Mouse (Mus musculus): Measurements from ENCODE around the gene Nyx. TPM values are rescaled to one million over a fixed set of nuclear protein-coding genes. Genes with fewer than 3 reads are reported as not detected.

Nyx gene
- polyA plus RNA-seq, 1 experiment from 2014 or later: 0.09 TPM

DNA sequence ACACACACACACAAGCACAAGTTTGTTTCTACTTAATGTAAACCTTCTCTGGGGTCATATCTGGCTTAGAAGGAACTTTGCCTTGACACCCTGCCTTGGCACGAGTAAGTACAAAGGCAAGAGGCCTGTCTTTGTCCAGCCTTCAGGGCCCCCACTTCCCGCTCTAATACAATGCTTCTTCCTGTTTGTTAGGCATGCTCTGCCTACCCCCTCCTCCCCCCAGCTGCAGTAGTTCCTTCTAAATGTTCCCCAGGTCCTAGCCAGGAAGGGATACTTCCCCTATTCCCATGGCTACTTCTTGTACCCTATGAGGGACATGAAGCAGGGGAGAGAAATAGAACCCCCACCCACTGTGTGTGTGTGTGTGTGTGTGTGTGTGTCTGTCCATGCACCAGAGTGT is 40.5 kb downstream of the Nyx start:
- no peak overlapping the region for H3K27ac ChIP-seq
- H3K4me1 ChIP-seq (replicated peaks; ENCODE audit: control insufficient read depth, insufficient read depth, low read length): no peaks in the 10 kb centered on the region; the same call in 1 of the 2 replicates
- no peaks in the 10 kb centered on the region for H3K9me3 ChIP-seq (ENCODE audit: control insufficient read depth, low read length)
- no peak for ATAC-seq (ENCODE audit: low FRiP score)
- no peaks in the 10 kb centered on the region for H3K27me3 ChIP-seq (ENCODE audit: control insufficient read depth, insufficient read depth, low read length)
- H3K4me3 ChIP-seq (replicated peaks; ENCODE audit: low read length): no peak overlapping the region
- DNase-seq (ENCODE audit: low spot score): no peak
- no peaks in the 10 kb centered on the region for H3K36me3 ChIP-seq (replicated peaks; ENCODE audit: control insufficient read depth, insufficient read depth)
- H3K4me2 ChIP-seq (replicated peaks): no peak overlapping the region
- no peak overlapping the region for H3K9ac ChIP-seq
- 46% methylated on average over 2 of the region's 2 CpGs for WGBS

DNA sequence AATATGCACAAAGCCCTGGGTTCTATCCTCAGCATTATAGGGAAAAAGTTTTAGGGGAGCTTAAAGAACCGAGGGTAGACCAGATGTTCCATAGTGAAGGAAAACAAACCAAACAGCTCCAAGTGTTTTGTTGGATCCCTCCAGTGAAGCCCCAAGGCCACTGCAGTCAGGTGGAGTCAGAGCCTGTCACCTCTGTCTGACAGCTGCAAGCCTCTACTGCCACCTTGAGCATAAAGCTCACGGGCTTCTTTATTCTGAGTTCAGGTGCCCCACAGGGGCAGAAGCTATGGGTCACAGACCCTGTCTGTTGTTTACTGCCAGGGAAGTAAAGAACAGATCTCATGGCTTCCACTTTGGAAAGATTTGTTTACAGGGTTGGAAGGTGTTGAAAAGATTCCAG is 47.2 kb downstream of the Nyx start:
- ATAC-seq (ENCODE audit: low FRiP score) (no peak), DNase-seq (ENCODE audit: low spot score) (no peak)
- Histone ChIP-seq H3K27me3 (ENCODE audit: control insufficient read depth, insufficient read depth, low read length) (no peaks in the 10 kb centered on the region), H3K9ac (no peak overlapping the region), H3K27ac (no peak overlapping the region), H3K4me1 (replicated peaks; ENCODE audit: control insufficient read depth, insufficient read depth, low read length) (no peaks in the 10 kb centered on the region), H3K36me3 (replicated peaks; ENCODE audit: control insufficient read depth, insufficient read depth) (no peaks in the 10 kb centered on the region), H3K4me3 (replicated peaks; ENCODE audit: low read length) (no peak overlapping the region), H3K4me2 (replicated peaks) (no peak overlapping the region), H3K9me3 (ENCODE audit: control insufficient read depth, low read length) (no peaks in the 10 kb centered on the region)
- 55% methylated on average over 2 of the region's 2 CpGs for WGBS

- H3K9me3 ChIP-seq (ENCODE audit: control insufficient read depth, low read length): no peaks in the 10 kb centered on the region
- no peaks in the 10 kb centered on the region for H3K36me3 ChIP-seq (replicated peaks; ENCODE audit: control insufficient read depth, insufficient read depth)
- 89% methylated on average over 5 of the region's 5 CpGs for WGBS
- no peaks in the 10 kb centered on the region for H3K4me1 ChIP-seq (replicated peaks; ENCODE audit: control insufficient read depth, insufficient read depth, low read length)
- no peak for DNase-seq (ENCODE audit: low spot score)
- H3K27ac ChIP-seq: no peak overlapping the region
- H3K4me3 ChIP-seq (replicated peaks; ENCODE audit: low read length): no peak overlapping the region
- no peak overlapping the region for H3K4me2 ChIP-seq (replicated peaks)
- no peaks in the 10 kb centered on the region; the same call in 1 of the 2 replicates for H3K27me3 ChIP-seq (ENCODE audit: control insufficient read depth, insufficient read depth, low read length)
- no peak overlapping the region for H3K9ac ChIP-seq
- no peak for ATAC-seq (ENCODE audit: low FRiP score)
Observed at GRCm38 (mm10) chrX:13513864-13514263, 48.0 kb downstream of the Nyx start.

GRCm38 (mm10) chrX:13516451-13516850 is 50.5 kb downstream of the Nyx start:
- 90% methylated on average over 6 of the region's 6 CpGs for WGBS
- Histone ChIP-seq H3K4me3 (replicated peaks; ENCODE audit: low read length) (no peak overlapping the region), H3K9me3 (ENCODE audit: control insufficient read depth, low read length) (no peaks in the 10 kb centered on the region), H3K36me3 (replicated peaks; ENCODE audit: control insufficient read depth, insufficient read depth) (no peaks in the 10 kb centered on the region), H3K9ac (no peak overlapping the region), H3K4me1 (replicated peaks; ENCODE audit: control insufficient read depth, insufficient read depth, low read length) (no peaks in the 10 kb centered on the region), H3K27ac (no peak overlapping the region), H3K27me3 (ENCODE audit: control insufficient read depth, insufficient read depth, low read length) (no peaks in the 10 kb centered on the region; the same call in none of the 2 replicates), H3K4me2 (replicated peaks) (no peak overlapping the region)
- DNase-seq (ENCODE audit: low spot score) (no peak), ATAC-seq (ENCODE audit: low FRiP score) (no peak)

DNA sequence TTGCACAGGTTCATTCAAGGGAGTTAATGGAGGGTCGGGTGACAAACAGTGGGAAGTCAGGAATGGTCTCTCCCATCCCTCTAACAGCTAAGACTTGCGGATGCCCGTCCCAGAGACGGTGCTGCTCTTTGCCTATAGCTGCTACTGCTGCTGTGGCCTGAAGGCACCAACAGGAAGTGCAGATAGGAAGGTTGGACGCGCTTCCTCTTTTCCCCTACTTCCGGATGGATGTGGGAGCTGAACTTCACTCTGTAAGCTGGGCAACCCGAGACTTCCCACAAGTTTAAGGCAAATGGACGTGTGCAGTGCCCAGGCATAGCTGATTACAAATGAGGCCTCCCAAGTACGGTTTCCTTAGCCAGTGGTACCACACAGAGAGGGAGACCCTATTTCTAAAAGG is 52.1 kb downstream of the Nyx start:
- Histone ChIP-seq H3K4me2 (replicated peaks) (no peak overlapping the region), H3K4me3 (replicated peaks; ENCODE audit: low read length) (no peak overlapping the region), H3K9ac (no peak overlapping the region), H3K27ac (no peak overlapping the region), H3K27me3 (ENCODE audit: control insufficient read depth, insufficient read depth, low read length) (no peaks in the 10 kb centered on the region; the same call in none of the 2 replicates), H3K9me3 (ENCODE audit: control insufficient read depth, low read length) (no peaks in the 10 kb centered on the region), H3K4me1 (replicated peaks; ENCODE audit: control insufficient read depth, insufficient read depth, low read length) (no peaks in the 10 kb centered on the region), H3K36me3 (replicated peaks; ENCODE audit: control insufficient read depth, insufficient read depth) (no peaks in the 10 kb centered on the region)
- WGBS: 84% methylated on average over 10 of the region's 10 CpGs
- no peak for ATAC-seq (ENCODE audit: low FRiP score)
- DNase-seq (ENCODE audit: low spot score): no peak

DNA sequence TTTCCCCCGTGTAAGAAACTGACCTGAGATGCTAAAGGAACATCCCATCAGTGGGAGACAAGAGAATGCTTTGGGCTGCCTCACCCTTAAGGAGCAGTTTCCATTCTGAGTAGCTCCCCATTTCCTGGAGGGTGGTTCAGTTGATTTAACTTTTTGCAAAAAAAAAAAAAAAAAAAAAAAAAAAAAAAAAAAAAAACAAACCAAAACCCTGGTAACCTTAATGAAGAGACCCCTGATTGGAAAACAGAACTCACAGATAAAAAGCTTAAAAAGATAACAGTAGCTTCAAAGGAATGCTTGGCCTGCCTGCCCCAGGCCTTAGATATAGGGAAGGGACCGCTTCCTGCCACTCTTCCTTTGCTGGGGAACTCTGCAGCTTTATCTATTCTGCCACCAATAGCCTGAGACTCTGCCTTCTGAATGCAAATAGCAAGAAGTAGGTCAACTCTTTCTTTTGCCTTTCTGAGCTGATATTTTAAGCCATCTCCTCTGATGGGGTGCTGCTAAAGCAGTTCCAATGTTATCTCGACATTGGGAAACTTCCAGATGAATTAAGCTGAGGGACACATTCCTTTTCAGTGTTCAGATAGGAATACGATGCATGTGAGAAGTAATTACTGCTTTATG is 53.0 kb downstream of the Nyx start:
- Histone ChIP-seq H3K4me3 (replicated peaks; ENCODE audit: low read length) (no peak overlapping the region), H3K27ac (no peak overlapping the region), H3K4me1 (replicated peaks; ENCODE audit: control insufficient read depth, insufficient read depth, low read length) (no peaks in the 10 kb centered on the region), H3K9me3 (ENCODE audit: control insufficient read depth, low read length) (no peaks in the 10 kb centered on the region), H3K27me3 (ENCODE audit: control insufficient read depth, insufficient read depth, low read length) (no peaks in the 10 kb centered on the region; the same call in none of the 2 replicates), H3K36me3 (replicated peaks; ENCODE audit: control insufficient read depth, insufficient read depth) (no peaks in the 10 kb centered on the region; the same call in 1 of the 2 replicates), H3K9ac (no peak overlapping the region), H3K4me2 (replicated peaks) (no peak overlapping the region)
- ATAC-seq (ENCODE audit: low FRiP score): no peak
- 77% methylated on average over 4 of the region's 4 CpGs for WGBS
- DNase-seq (ENCODE audit: low spot score): no peak

GRCm38 (mm10) chrX:13519408-13519783 is 53.5 kb downstream of the Nyx start:
- DNase-seq (ENCODE audit: low spot score) (no peak), ATAC-seq (ENCODE audit: low FRiP score) (no peak)
- Histone ChIP-seq H3K9me3 (ENCODE audit: control insufficient read depth, low read length) (no peaks in the 10 kb centered on the region), H3K4me1 (replicated peaks; ENCODE audit: control insufficient read depth, insufficient read depth, low read length) (no peaks in the 10 kb centered on the region), H3K4me3 (replicated peaks; ENCODE audit: low read length) (no peak overlapping the region), H3K4me2 (replicated peaks) (no peak overlapping the region), H3K27ac (no peak overlapping the region), H3K9ac (no peak overlapping the region), H3K27me3 (ENCODE audit: control insufficient read depth, insufficient read depth, low read length) (no peaks in the 10 kb centered on the region; the same call in none of the 2 replicates), H3K36me3 (replicated peaks; ENCODE audit: control insufficient read depth, insufficient read depth) (peaks cover 5% of the 10 kb centered on the region; the same call in 1 of the 2 replicates)
- 83% methylated on average over 5 of the region's 5 CpGs for WGBS

DNA sequence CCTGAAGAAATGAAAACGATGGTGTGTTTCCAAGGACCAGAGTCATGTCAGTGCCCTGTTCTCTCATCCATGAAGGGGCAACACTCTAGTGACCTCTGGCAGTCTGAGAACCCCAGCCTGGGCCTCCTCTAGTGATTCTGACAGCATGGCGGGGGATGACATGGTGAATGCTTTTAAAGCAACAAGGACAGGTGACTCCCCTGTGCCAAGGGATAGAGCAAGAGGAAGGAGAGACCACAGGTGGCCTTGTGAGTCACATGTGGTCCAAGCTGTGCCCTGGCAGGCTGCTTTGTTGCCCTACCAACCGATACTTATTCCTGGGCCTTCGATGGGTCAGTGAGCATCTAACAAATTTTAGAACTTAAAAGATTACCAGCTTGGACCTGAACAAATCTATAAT is 54.7 kb downstream of the Nyx start:
- ATAC-seq (ENCODE audit: low FRiP score) (no peak), DNase-seq (ENCODE audit: low spot score) (no peak)
- H3K9me3 ChIP-seq (ENCODE audit: control insufficient read depth, low read length): no peaks in the 10 kb centered on the region
- no peaks in the 10 kb centered on the region for H3K4me1 ChIP-seq (replicated peaks; ENCODE audit: control insufficient read depth, insufficient read depth, low read length)
- no peak overlapping the region for H3K4me2 ChIP-seq (replicated peaks)
- H3K9ac ChIP-seq: no peak overlapping the region
- no peaks in the 10 kb centered on the region; the same call in none of the 2 replicates for H3K27me3 ChIP-seq (ENCODE audit: control insufficient read depth, insufficient read depth, low read length)
- 81% methylated on average over 4 of the region's 4 CpGs for WGBS
- H3K27ac ChIP-seq: no peak overlapping the region
- peaks cover 11% of the 10 kb centered on the region for H3K36me3 ChIP-seq (replicated peaks; ENCODE audit: control insufficient read depth, insufficient read depth)
- H3K4me3 ChIP-seq (replicated peaks; ENCODE audit: low read length): no peak overlapping the region

DNA sequence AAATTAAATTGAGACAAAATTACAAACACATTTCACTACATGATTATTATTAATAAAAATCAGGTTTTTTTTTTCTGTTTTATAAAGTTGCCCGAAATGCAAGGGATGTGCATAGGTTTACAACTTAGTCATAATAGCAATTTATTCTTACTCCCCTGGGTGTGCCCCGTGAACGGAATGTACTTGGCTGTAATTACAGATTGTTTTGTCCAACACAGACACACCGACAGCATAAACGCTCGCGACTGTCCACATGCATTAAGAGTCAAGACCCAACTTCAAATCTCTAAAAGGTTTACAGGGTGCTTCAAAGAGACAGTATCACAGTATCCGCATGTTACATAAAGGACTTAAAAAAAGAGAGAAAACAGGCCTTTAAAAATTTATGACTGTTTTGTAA is 55.4 kb downstream of the Nyx start:
- H3K4me3 ChIP-seq (replicated peaks; ENCODE audit: low read length): no peak overlapping the region
- 80% methylated on average over 8 of the region's 8 CpGs for WGBS
- no peaks in the 10 kb centered on the region for H3K9me3 ChIP-seq (ENCODE audit: control insufficient read depth, low read length)
- DNase-seq (ENCODE audit: low spot score) (no peak), ATAC-seq (ENCODE audit: low FRiP score) (no peak)
- H3K4me1 ChIP-seq (replicated peaks; ENCODE audit: control insufficient read depth, insufficient read depth, low read length): no peaks in the 10 kb centered on the region
- H3K36me3 ChIP-seq (replicated peaks; ENCODE audit: control insufficient read depth, insufficient read depth): peaks cover 18% of the 10 kb centered on the region
- no peak overlapping the region for H3K4me2 ChIP-seq (replicated peaks)
- H3K27ac ChIP-seq: no peak overlapping the region
- H3K27me3 ChIP-seq (ENCODE audit: control insufficient read depth, insufficient read depth, low read length): peaks cover 5% of the 10 kb centered on the region
- H3K9ac ChIP-seq: no peak overlapping the region

All from hindbrain, embryonic 14.5 days (tissue).